Mouse (Mus musculus) kidney, postnatal 0 days (tissue): ENCODE data around the gene I830077J02Rik. TPM values are rescaled to one million over a fixed set of nuclear protein-coding genes. Genes with fewer than 3 reads are reported as not detected.

ENCODE experiments used
- ATAC-seq: fragments of 200-750 bp; cut with Nextera tagmentation; replicated peaks from 2 replicates; pipeline ENCODE4 v1.8.0; 2017; ENCODE audit warnings: low read depth, moderate number of reproducible peaks, moderate TSS enrichment, moderate library complexity; ENCODE audit not compliant: low FRiP score
- DNase-seq: peaks from one replicate; pipeline ENCODE4 v3.0.0-alpha.2; 2016; ENCODE audit warnings: low spot score
- H3K27ac ChIP-seq: fragments of 300-500 bp; sonication (generic); 2 replicates; pipeline ENCODE4 v1.5.1; 2014; ENCODE audit warnings: mild to moderate bottlenecking
- H3K27me3 ChIP-seq: fragments of 300-500 bp; sonication (generic); 2 replicates; pipeline ENCODE4 v1.6.1; 2014; ENCODE audit warnings: low read length, mixed read lengths; ENCODE audit not compliant: insufficient read depth
- H3K36me3 ChIP-seq: fragments of 300-500 bp; sonication (generic); 2 replicates; pipeline ENCODE4 v1.6.1; 2014; ENCODE audit warnings: low read length, mixed read lengths; ENCODE audit not compliant: insufficient read depth
- H3K4me1 ChIP-seq: fragments of 300-500 bp; sonication (generic); replicated peaks from 2 replicates; pipeline ENCODE4 v1.6.1; 2014; ENCODE audit warnings: antibody characterized with exemption, low read length, mixed read lengths; ENCODE audit not compliant: insufficient read depth
- H3K4me2 ChIP-seq: fragments of 300-500 bp; sonication (generic); 2 replicates; pipeline ENCODE4 v1.6.1; 2014; ENCODE audit warnings: mild to moderate bottlenecking, low read length, moderate library complexity, mixed read lengths
- H3K4me3 ChIP-seq: fragments of 300-500 bp; sonication (generic); replicated peaks from 2 replicates; pipeline ENCODE4 v1.5.1; 2014; ENCODE audit warnings: low read depth, low read length
- H3K9ac ChIP-seq: fragments of 300-500 bp; sonication (generic); 2 replicates; pipeline ENCODE4 v1.6.1; 2014; ENCODE audit warnings: low read depth, low read length
- H3K9me3 ChIP-seq: fragments of 300-500 bp; sonication (generic); replicated peaks from 2 replicates; pipeline ENCODE4 v1.6.1; 2016; ENCODE audit warnings: low read length, inconsistent platforms, mixed read lengths
- CTCF ChIP-seq: IDR thresholded peaks from 2 replicates; pipeline ENCODE4 v1.5.1; 2016; ENCODE audit warnings: antibody characterized with exemption, low read depth, mild to moderate bottlenecking, moderate library complexity
- WGBS: fragments of 180-500 bp; shearing (Covaris S2); extraction: QIAGEN DNeasy Blood & Tissue Kit; methylation state at CpG from one replicate; pipeline ENCODE4 v1.1.7; 2014; 5-methylcytosine and 5-hydroxymethylcytosine counted together
- polyA plus RNA-seq: library from polyadenylated mRNA; unstranded; fragments of >200 nt; fragmentation: Nextera tagmentation; extraction: Ambion mirVana; gene quantifications from 2 replicates; pipeline ENCODE4 v1.2.1, GENCODE M21; 2015

I830077J02Rik gene
- polyA plus RNA-seq, 1 experiment from 2014 or later, result 0.24 TPM

DNA sequence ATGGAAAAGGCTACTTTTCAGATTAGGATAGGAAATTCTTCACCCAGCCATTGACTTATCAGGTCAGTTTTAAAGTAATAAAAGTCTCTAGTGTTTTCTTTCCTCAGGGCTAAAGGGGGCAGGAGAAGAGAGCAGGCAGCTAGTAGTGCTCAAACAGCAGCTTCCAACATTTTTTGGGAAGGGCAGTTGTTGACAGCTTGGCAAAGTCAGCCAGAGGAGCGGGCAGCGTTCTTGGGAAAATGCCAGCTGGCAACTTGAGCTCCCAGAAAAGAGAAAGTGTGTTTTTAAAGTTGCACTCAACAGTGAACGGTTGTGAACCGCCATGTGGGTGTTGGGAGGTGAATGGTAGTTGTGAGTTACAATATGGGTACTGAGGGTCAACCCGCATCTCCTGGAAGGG, 2.6 kb upstream of the I830077J02Rik start:
- no peak for DNase-seq
- no peak overlapping the region for H3K27ac ChIP-seq
- no peaks in the 10 kb centered on the region for H3K27me3 ChIP-seq
- H3K4me1 ChIP-seq, result no peaks in the 10 kb centered on the region
- H3K9me3 ChIP-seq, result no peaks in the 10 kb centered on the region
- 0 out of 2 replicates have a peak, but pooled peaks cover 4% of the 10 kb centered on the region for H3K36me3 ChIP-seq
- H3K9ac ChIP-seq, result no peak overlapping the region
- TF ChIP-seq CTCF, result no peak
- H3K4me3 ChIP-seq, result no peak overlapping the region
- 75% methylated on average over 5 of the region's 5 CpGs for whole genome bisulfite sequencing
- no peak for ATAC-seq
- H3K4me2 ChIP-seq, result no peak overlapping the region

GRCm38 (mm10) chr3:105933926-105934325, 1.5 kb upstream of the I830077J02Rik start:
- Histone ChIP-seq H3K36me3 (0 out of 2 replicates have a peak, but pooled peaks cover 4% of the 10 kb centered on the region), H3K27ac (no peak overlapping the region), H3K4me3 (no peak overlapping the region), H3K4me1 (no peaks in the 10 kb centered on the region), H3K4me2 (no peak overlapping the region), H3K27me3 (no peaks in the 10 kb centered on the region), H3K9ac (no peak overlapping the region), H3K9me3 (no peaks in the 10 kb centered on the region)
- ATAC-seq (no peak), DNase-seq (no peak)
- WGBS, result 96% methylated on average over 6 of the region's 6 CpGs
- no peak for TF ChIP-seq CTCF

GRCm38 (mm10) chr3:105931095-105931494, 1.4 kb downstream of the I830077J02Rik start:
- TF ChIP-seq CTCF, result no peak
- ATAC-seq (no peak), DNase-seq (no peak)
- Histone ChIP-seq H3K9me3 (no peaks in the 10 kb centered on the region), H3K4me1 (no peaks in the 10 kb centered on the region), H3K27me3 (no peaks in the 10 kb centered on the region), H3K4me2 (no peak overlapping the region), H3K27ac (no peak overlapping the region), H3K36me3 (no peaks in the 10 kb centered on the region), H3K9ac (no peak overlapping the region), H3K4me3 (no peak overlapping the region)
- 89% methylated on average over 2 of the region's 2 CpGs for whole genome bisulfite sequencing

GRCm38 (mm10) chr3:105929821-105930220, 2.6 kb downstream of the I830077J02Rik start:
- WGBS, result 79% methylated on average over 7 of the region's 7 CpGs
- Histone ChIP-seq H3K27me3 (no peaks in the 10 kb centered on the region), H3K4me2 (no peak overlapping the region), H3K36me3 (no peaks in the 10 kb centered on the region), H3K27ac (no peak overlapping the region), H3K4me1 (no peaks in the 10 kb centered on the region), H3K9me3 (no peaks in the 10 kb centered on the region), H3K4me3 (no peak overlapping the region), H3K9ac (no peak overlapping the region)
- DNase-seq (no peak), ATAC-seq (no peak)
- no peak for TF ChIP-seq CTCF

DNA sequence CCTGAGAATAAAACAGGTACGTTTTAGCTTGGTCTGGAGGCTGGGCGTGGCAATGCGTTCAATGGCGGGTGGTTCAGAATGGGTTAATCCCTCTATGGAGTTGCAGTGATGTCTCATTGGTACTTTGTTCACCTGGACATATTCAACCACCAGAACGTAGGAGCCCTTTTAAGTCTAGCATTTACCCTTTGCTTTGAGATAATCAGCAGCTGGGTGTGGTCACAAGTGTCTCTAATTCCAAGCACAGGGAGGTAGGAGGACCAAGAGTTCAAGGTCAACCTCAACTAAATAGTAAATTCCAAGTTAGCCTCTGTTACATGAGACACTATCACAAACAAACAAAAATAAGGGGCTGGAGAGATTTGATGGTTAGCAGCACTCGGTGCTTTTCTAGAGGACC, 3.7 kb downstream of the I830077J02Rik start:
- H3K4me1 ChIP-seq, result no peaks in the 10 kb centered on the region
- no peak overlapping the region for H3K9ac ChIP-seq
- H3K27me3 ChIP-seq, result no peaks in the 10 kb centered on the region
- H3K4me2 ChIP-seq, result no peak overlapping the region
- no peaks in the 10 kb centered on the region for H3K36me3 ChIP-seq
- H3K9me3 ChIP-seq, result no peaks in the 10 kb centered on the region
- no peak overlapping the region for H3K4me3 ChIP-seq
- no peak for TF ChIP-seq CTCF
- 85% methylated on average over 6 of the region's 6 CpGs for WGBS
- H3K27ac ChIP-seq, result no peak overlapping the region
- no peak for ATAC-seq
- DNase-seq, result no peak

DNA sequence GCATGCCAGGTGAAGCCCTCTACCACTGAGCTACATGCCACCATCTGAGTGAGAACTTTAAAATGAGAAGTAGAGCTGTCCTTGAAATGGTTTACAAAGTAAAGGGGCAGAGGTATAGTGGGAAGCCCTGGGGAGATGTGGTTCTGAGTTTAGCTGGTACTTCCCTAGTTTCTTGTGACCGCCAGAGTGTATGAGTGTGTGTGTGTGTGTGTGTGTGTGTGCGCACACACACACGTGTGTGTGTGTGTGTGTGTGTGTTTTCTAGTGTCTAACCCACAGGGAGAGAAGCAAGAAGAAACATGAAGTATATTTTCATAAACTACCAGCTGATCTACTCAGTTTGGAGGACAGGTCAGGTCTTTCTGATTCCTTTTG, 4.3 kb downstream of the I830077J02Rik start:
- no peak for ATAC-seq

GRCm38 (mm10) chr3:105927561-105928194, 4.8 kb downstream of the I830077J02Rik start:
- no peak overlapping the region for H3K27ac ChIP-seq
- H3K9ac ChIP-seq, result no peak overlapping the region
- no peaks in the 10 kb centered on the region for H3K27me3 ChIP-seq
- DNase-seq (peak; percentile 23), ATAC-seq (peak; percentile 40)
- 42% methylated on average over 7 of the region's 7 CpGs for WGBS
- no peaks in the 10 kb centered on the region for H3K9me3 ChIP-seq
- no peaks in the 10 kb centered on the region for H3K36me3 ChIP-seq
- no peak overlapping the region for H3K4me2 ChIP-seq
- TF ChIP-seq CTCF, result no peak
- no peak overlapping the region for H3K4me3 ChIP-seq
- no peaks in the 10 kb centered on the region for H3K4me1 ChIP-seq

More for the DNA sequence above, 4.3 kb downstream of the I830077J02Rik start:
- no peaks in the 10 kb centered on the region for H3K27me3 ChIP-seq
- no peak overlapping the region for H3K27ac ChIP-seq
- no peaks in the 10 kb centered on the region for H3K4me1 ChIP-seq
- DNase-seq, result no peak
- no peak for TF ChIP-seq CTCF
- H3K4me2 ChIP-seq, result no peak overlapping the region
- WGBS, result 84% methylated on average over 3 of the region's 3 CpGs
- H3K4me3 ChIP-seq, result no peak overlapping the region
- no peak overlapping the region for H3K9ac ChIP-seq
- H3K9me3 ChIP-seq, result no peaks in the 10 kb centered on the region
- H3K36me3 ChIP-seq, result no peaks in the 10 kb centered on the region
